Mouse (Mus musculus): Measurements from ENCODE around the gene Ccl22. TPM values are rescaled to one million over a fixed set of nuclear protein-coding genes. Genes with fewer than 3 reads are reported as not detected.

Ccl22 gene
- polyA plus RNA-seq, 1 experiment from 2014 or later: not detected

DNA sequence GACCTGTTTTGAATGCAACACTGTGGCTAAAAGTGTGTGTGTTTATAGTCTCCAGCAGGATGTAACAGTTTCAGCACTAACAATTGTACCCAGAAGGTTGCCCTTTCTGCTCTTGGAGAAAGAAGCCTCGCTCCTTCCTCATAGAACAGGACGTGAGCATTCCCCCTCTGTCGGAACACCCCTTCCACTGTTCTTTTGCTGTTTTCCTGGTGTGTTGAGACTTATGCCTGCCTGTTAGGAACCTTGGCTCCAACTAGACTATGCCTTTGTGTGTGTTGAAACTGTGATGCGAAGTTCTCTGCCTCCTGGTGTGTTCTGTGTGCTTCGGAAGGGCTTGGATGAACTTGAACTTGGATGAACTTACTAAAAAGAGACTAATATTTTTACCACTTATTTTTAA is 19.4 kb upstream of the Ccl22 start:
- WGBS: 76% methylated on average over 5 of the region's 5 CpGs
- Histone ChIP-seq H3K36me3 (ENCODE audit: insufficient read depth, low read length) (no peaks in the 10 kb centered on the region), H3K9ac (ENCODE audit: low read depth, low read length) (no peak overlapping the region), H3K4me2 (ENCODE audit: low read length) (no peak overlapping the region), H3K27me3 (ENCODE audit: insufficient read depth, low read length) (no peaks in the 10 kb centered on the region), H3K27ac (no peak overlapping the region), H3K9me3 (replicated peaks; ENCODE audit: low read length) (no peaks in the 10 kb centered on the region), H3K4me1 (replicated peaks; ENCODE audit: insufficient read depth, low read length) (no peaks in the 10 kb centered on the region), H3K4me3 (replicated peaks; ENCODE audit: low read depth, low read length) (no peak overlapping the region)
- no peak for ATAC-seq (replicated peaks; ENCODE audit: low FRiP score, low read depth)
- 0 out of 2 replicates have a peak, but pooled peaks have one; percentile 3 for TF ChIP-seq CTCF (IDR thresholded peaks at IDR 0.05; ENCODE audit: low read depth)
- DNase-seq (ENCODE audit: low spot score): no peak

DNA sequence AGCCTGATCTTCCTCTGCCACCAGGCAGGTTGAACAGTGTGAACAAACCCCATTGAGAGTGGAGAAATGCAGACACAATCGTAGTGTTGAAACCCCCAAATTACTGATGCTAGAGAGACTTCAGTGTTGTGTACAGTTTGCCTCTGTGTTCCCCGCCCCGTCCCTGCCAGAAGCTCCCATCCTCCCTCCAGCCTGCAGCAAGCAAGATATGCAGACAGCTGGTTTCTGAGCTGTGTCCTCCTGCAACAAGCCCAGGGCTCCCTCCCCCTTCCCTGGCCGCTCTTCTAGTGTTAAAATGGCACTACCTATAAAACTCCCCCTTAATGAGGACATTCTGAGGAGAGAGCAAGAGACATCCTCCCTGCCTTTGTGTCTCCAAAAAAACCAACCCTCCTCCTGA is 16.1 kb upstream of the Ccl22 start:
- Histone ChIP-seq H3K4me2 (ENCODE audit: low read length) (no peak overlapping the region), H3K4me1 (replicated peaks; ENCODE audit: insufficient read depth, low read length) (no peaks in the 10 kb centered on the region), H3K4me3 (replicated peaks; ENCODE audit: low read depth, low read length) (no peak overlapping the region), H3K27ac (peak overlapping the region; percentile 28; the same call in 1 of the 2 replicates), H3K27me3 (ENCODE audit: insufficient read depth, low read length) (no peaks in the 10 kb centered on the region), H3K9me3 (replicated peaks; ENCODE audit: low read length) (no peaks in the 10 kb centered on the region), H3K36me3 (ENCODE audit: insufficient read depth, low read length) (no peaks in the 10 kb centered on the region), H3K9ac (ENCODE audit: low read depth, low read length) (no peak overlapping the region)
- DNase-seq (ENCODE audit: low spot score): peak; percentile 37
- WGBS: 30% methylated on average over 4 of the region's 4 CpGs
- TF ChIP-seq CTCF (IDR thresholded peaks at IDR 0.05; ENCODE audit: low read depth): no peak
- no peak for ATAC-seq (replicated peaks; ENCODE audit: low FRiP score, low read depth)

- WGBS: 43% methylated on average over 5 of the region's 5 CpGs
- H3K27me3 ChIP-seq (ENCODE audit: insufficient read depth, low read length): no peaks in the 10 kb centered on the region
- no peak overlapping the region for H3K4me2 ChIP-seq (ENCODE audit: low read length)
- no peaks in the 10 kb centered on the region for H3K4me1 ChIP-seq (replicated peaks; ENCODE audit: insufficient read depth, low read length)
- no peak for DNase-seq (ENCODE audit: low spot score)
- no peak overlapping the region for H3K4me3 ChIP-seq (replicated peaks; ENCODE audit: low read depth, low read length)
- TF ChIP-seq CTCF (IDR thresholded peaks at IDR 0.05; ENCODE audit: low read depth): no peak
- H3K36me3 ChIP-seq (ENCODE audit: insufficient read depth, low read length): no peaks in the 10 kb centered on the region
- H3K27ac ChIP-seq: no peak overlapping the region
- no peaks in the 10 kb centered on the region for H3K9me3 ChIP-seq (replicated peaks; ENCODE audit: low read length)
- no peak for ATAC-seq (replicated peaks; ENCODE audit: low FRiP score, low read depth)
- H3K9ac ChIP-seq (ENCODE audit: low read depth, low read length): no peak overlapping the region
Measured at GRCm38 (mm10) chr8:94733821-94734465, 11.4 kb upstream of the Ccl22 start.

GRCm38 (mm10) chr8:94734735-94735350 is 10.5 kb upstream of the Ccl22 start:
- no peaks in the 10 kb centered on the region for H3K4me1 ChIP-seq (replicated peaks; ENCODE audit: insufficient read depth, low read length)
- 76% methylated on average over 7 of the region's 7 CpGs for WGBS

GRCm38 (mm10) chr8:94735426-94736094 is 9.8 kb upstream of the Ccl22 start:
- DNase-seq (ENCODE audit: low spot score) (peak; percentile 60), ATAC-seq (replicated peaks; ENCODE audit: low FRiP score, low read depth) (no peak)
- H3K36me3 ChIP-seq (ENCODE audit: insufficient read depth, low read length): no peaks in the 10 kb centered on the region
- 50% methylated on average over 5 of the region's 5 CpGs for WGBS
- no peak overlapping the region for H3K4me2 ChIP-seq (ENCODE audit: low read length)
- no peak for TF ChIP-seq CTCF (IDR thresholded peaks at IDR 0.05; ENCODE audit: low read depth)
- no peaks in the 10 kb centered on the region for H3K9me3 ChIP-seq (replicated peaks; ENCODE audit: low read length)
- peak overlapping the region; percentile 26; the same call in 1 of the 2 replicates for H3K27ac ChIP-seq
- H3K27me3 ChIP-seq (ENCODE audit: insufficient read depth, low read length): no peaks in the 10 kb centered on the region
- H3K4me3 ChIP-seq (replicated peaks; ENCODE audit: low read depth, low read length): no peak overlapping the region
- H3K9ac ChIP-seq (ENCODE audit: low read depth, low read length): no peak overlapping the region
- no peaks in the 10 kb centered on the region for H3K4me1 ChIP-seq (replicated peaks; ENCODE audit: insufficient read depth, low read length)

More at GRCm38 (mm10) chr8:94734735-94735350, 10.5 kb upstream of the Ccl22 start:
- no peak for ATAC-seq (replicated peaks; ENCODE audit: low FRiP score, low read depth)
- no peak for TF ChIP-seq CTCF (IDR thresholded peaks at IDR 0.05; ENCODE audit: low read depth)
- H3K27ac ChIP-seq: no peak overlapping the region; the same call in 1 of the 2 replicates
- H3K27me3 ChIP-seq (ENCODE audit: insufficient read depth, low read length): no peaks in the 10 kb centered on the region
- no peak for DNase-seq (ENCODE audit: low spot score)
- no peak overlapping the region for H3K4me3 ChIP-seq (replicated peaks; ENCODE audit: low read depth, low read length)
- H3K9me3 ChIP-seq (replicated peaks; ENCODE audit: low read length): no peaks in the 10 kb centered on the region
- H3K9ac ChIP-seq (ENCODE audit: low read depth, low read length): no peak overlapping the region
- H3K4me2 ChIP-seq (ENCODE audit: low read length): no peak overlapping the region
- H3K36me3 ChIP-seq (ENCODE audit: insufficient read depth, low read length): no peaks in the 10 kb centered on the region

GRCm38 (mm10) chr8:94739829-94740228 is 5.6 kb upstream of the Ccl22 start:
- no peaks in the 10 kb centered on the region for H3K36me3 ChIP-seq (ENCODE audit: insufficient read depth, low read length)
- no peak for TF ChIP-seq CTCF (IDR thresholded peaks at IDR 0.05; ENCODE audit: low read depth)
- no peaks in the 10 kb centered on the region for H3K9me3 ChIP-seq (replicated peaks; ENCODE audit: low read length)
- no peaks in the 10 kb centered on the region for H3K27me3 ChIP-seq (ENCODE audit: insufficient read depth, low read length)
- no peak overlapping the region for H3K27ac ChIP-seq
- DNase-seq (ENCODE audit: low spot score) (no peak), ATAC-seq (replicated peaks; ENCODE audit: low FRiP score, low read depth) (no peak)
- no peak overlapping the region for H3K4me3 ChIP-seq (replicated peaks; ENCODE audit: low read depth, low read length)
- no peaks in the 10 kb centered on the region for H3K4me1 ChIP-seq (replicated peaks; ENCODE audit: insufficient read depth, low read length)
- no peak overlapping the region for H3K4me2 ChIP-seq (ENCODE audit: low read length)
- WGBS: 85% methylated on average over 6 of the region's 6 CpGs
- H3K9ac ChIP-seq (ENCODE audit: low read depth, low read length): no peak overlapping the region
